Mouse (Mus musculus): ENCODE measurements around the gene Dazap2.

Dazap2 gene

GRCm38 (mm10) chr15:100614996-100615824 is at the start of gene Dazap2:
Dazap2 (plus strand) TSS chr15:100615349.
- CTCF ChIA-PET, result interaction anchor here (0.6 kb wide), 1 partner anchor 10 kb away, joined by 3 read pairs; no protein-coding TSS in a partner anchor

- CTCF ChIA-PET, result no interaction called here
Observed at GRCm38 (mm10) chr15:100566531-100566930, 48.6 kb upstream of the Dazap2 start.

- CTCF ChIA-PET, result no interaction called here
Observed at GRCm38 (mm10) chr15:100569239-100569638, 45.9 kb upstream of the Dazap2 start.

- CTCF ChIA-PET, result interaction anchor here (0.9 kb wide), 1 partner anchor 35 kb away, joined by 8 read pairs; no protein-coding TSS in a partner anchor
Observed at GRCm38 (mm10) chr15:100573946-100574345, 41.2 kb upstream of the Dazap2 start.

GRCm38 (mm10) chr15:100574378-100574777 is 40.8 kb upstream of the Dazap2 start:
- CTCF ChIA-PET, result no interaction called here

- CTCF ChIA-PET, result no interaction called here
Observed at GRCm38 (mm10) chr15:100575366-100575765, 39.8 kb upstream of the Dazap2 start.

- CTCF ChIA-PET, result interaction anchor here (0.7 kb wide), 1 partner anchor 36 kb away, joined by 4 read pairs; no protein-coding TSS in a partner anchor
Observed at GRCm38 (mm10) chr15:100576392-100576791, 38.8 kb upstream of the Dazap2 start.

- CTCF ChIA-PET, result interaction anchor here (0.7 kb wide), 1 partner anchor 36 kb away, joined by 4 read pairs; no protein-coding TSS in a partner anchor
Observed at GRCm38 (mm10) chr15:100576810-100577209, 38.3 kb upstream of the Dazap2 start.

- CTCF ChIA-PET, result no interaction called here
Observed at GRCm38 (mm10) chr15:100577972-100578371, 37.2 kb upstream of the Dazap2 start.

- CTCF ChIA-PET, result no interaction called here
Observed at GRCm38 (mm10) chr15:100580108-100580507, 35.0 kb upstream of the Dazap2 start.

GRCm38 (mm10) chr15:100585931-100586330 is 29.2 kb upstream of the Dazap2 start:
- CTCF ChIA-PET, result no interaction called here

- CTCF ChIA-PET, result interaction anchor here (0.6 kb wide), 1 partner anchor 20 kb away, joined by 3 read pairs; no protein-coding TSS in a partner anchor
Observed at GRCm38 (mm10) chr15:100587166-100587565, 28.0 kb upstream of the Dazap2 start.

- CTCF ChIA-PET, result no interaction called here
Observed at GRCm38 (mm10) chr15:100588297-100588696, 26.9 kb upstream of the Dazap2 start.

GRCm38 (mm10) chr15:100590436-100590835 is 24.7 kb upstream of the Dazap2 start:
- CTCF ChIA-PET, result no interaction called here

GRCm38 (mm10) chr15:100592817-100593216 is 22.3 kb upstream of the Dazap2 start:
- CTCF ChIA-PET, result no interaction called here

GRCm38 (mm10) chr15:100598287-100598882 is 16.8 kb upstream of the Dazap2 start:
- CTCF ChIA-PET, result interaction anchor here (0.6 to 0.7 kb wide), 3 partner anchors 102 to 463 kb away, joined by 3 to 4 read pairs (median 4); no protein-coding TSS in a partner anchor

GRCm38 (mm10) chr15:100598883-100599275 is 16.3 kb upstream of the Dazap2 start:
- CTCF ChIA-PET, result no interaction called here

- CTCF ChIA-PET, result interaction anchor here (1.0 kb wide), 1 partner anchor 14 kb away, joined by 3 read pairs; no protein-coding TSS in a partner anchor
Observed at GRCm38 (mm10) chr15:100599276-100600046, 15.7 kb upstream of the Dazap2 start, which contains the start of gene Pou6f1. Pou6f1 (minus strand) TSS chr15:100599984.

GRCm38 (mm10) chr15:100600047-100600695 is 15.0 kb upstream of the Dazap2 start:
- CTCF ChIA-PET, result interaction anchor here (1.0 kb wide), 1 partner anchor 14 kb away, joined by 3 read pairs; no protein-coding TSS in a partner anchor

- CTCF ChIA-PET, result interaction anchor here (0.7 to 1.0 kb wide), 2 partner anchors 13 to 1214 kb away, joined by 3 to 19 read pairs; no protein-coding TSS in a partner anchor
Observed at GRCm38 (mm10) chr15:100600696-100601272, 14.4 kb upstream of the Dazap2 start.

GRCm38 (mm10) chr15:100601669-100602068 is 13.5 kb upstream of the Dazap2 start:
- CTCF ChIA-PET, result interaction anchor here (0.6 kb wide), 1 partner anchor 70 kb away, joined by 3 read pairs; no protein-coding TSS in a partner anchor

Data from spleen, embryonic (tissue).